In the genomic region with DNA sequence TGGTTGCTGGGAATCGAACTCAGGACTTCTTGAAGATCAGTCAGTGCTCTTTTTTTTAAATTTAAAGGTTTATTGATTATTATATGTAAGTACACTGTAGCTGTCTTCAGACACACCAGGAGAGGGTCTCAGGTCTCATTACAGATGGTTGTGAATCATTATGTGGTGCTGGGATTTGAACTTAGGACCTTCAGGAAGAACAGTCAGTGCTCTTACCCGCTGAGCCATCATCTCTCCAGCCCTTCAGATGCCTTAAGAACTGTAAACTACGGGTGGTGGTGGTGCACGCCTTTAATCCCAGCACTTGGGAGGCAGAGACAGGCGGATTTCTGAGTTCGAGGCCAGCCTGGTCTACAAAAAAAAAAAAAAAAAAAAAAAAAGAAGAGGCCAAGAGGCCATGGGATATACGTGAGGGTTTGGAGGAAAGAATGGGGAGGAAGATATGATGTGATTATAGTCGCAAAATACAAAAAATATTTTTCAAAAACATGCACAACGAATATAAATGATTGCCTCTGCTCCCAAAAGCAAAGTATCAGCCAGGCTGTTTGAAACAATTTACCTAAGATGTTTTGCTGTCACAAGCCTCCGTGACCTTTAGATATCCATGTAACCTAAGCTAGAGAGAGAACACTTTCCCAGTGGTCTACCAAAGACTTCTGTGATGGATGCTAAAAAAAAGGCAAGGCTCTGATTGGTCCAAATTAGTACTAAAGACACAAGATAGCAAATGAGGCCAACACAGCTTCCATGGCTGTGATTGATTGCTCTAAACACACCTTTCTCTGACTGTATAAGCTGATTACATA, we compare ENCODE assay signal across 8 mouse cellular contexts. TPM values are rescaled to one million over a fixed set of nuclear protein-coding genes. Genes with fewer than 3 reads are reported as not detected.
A peak's percentile ranks its signal among the peaks of the same experiment; 100 is the strongest.
DNase-seq lines count a peak whose midpoint lies in the region; ATAC-seq lines count a peak whose summit lies in the region.

No protein-coding gene starts in this region.

- peak overlapping the region; percentile 22; the same call in 1 of the 2 replicates for H3K4me3 ChIP-seq in heart, embryonic 13.5 days
- H3K4me3 ChIP-seq in embryonic facial prominence, embryonic 13.5 days: no peak overlapping the region
- peak overlapping the region; percentile 16; the same call in 1 of the 2 replicates for H3K4me3 ChIP-seq in liver, embryonic 12.5 days

- WGBS in heart, embryonic 13.5 days: 64% methylated on average over 10 of the region's 10 CpGs
- WGBS in embryonic facial prominence, embryonic 13.5 days: 69% methylated on average over 10 of the region's 10 CpGs
- WGBS in liver, embryonic 12.5 days (ENCODE audit: insufficient replicate concordance): 52% methylated on average over 10 of the region's 10 CpGs

- peaks cover 6% of the 10 kb centered on the region; the same call in 1 of the 2 replicates for H3K4me1 ChIP-seq in heart, embryonic 13.5 days
- H3K4me1 ChIP-seq in embryonic facial prominence, embryonic 13.5 days: 0 out of 2 replicates have a peak, but pooled peaks cover 4% of the 10 kb centered on the region
- peaks cover 23% of the 10 kb centered on the region for H3K4me1 ChIP-seq in liver, embryonic 12.5 days

- H3K27me3 ChIP-seq in heart, embryonic 13.5 days (replicated peaks): no peaks in the 10 kb centered on the region
- H3K27me3 ChIP-seq in embryonic facial prominence, embryonic 13.5 days: no peaks in the 10 kb centered on the region
- no peaks in the 10 kb centered on the region for H3K27me3 ChIP-seq in liver, embryonic 12.5 days (replicated peaks)

- H3K9ac ChIP-seq in heart, embryonic 13.5 days: no peak overlapping the region
- no peak overlapping the region for H3K9ac ChIP-seq in embryonic facial prominence, embryonic 13.5 days
- peak overlapping the region; percentile 44 for H3K9ac ChIP-seq in liver, embryonic 12.5 days

- H3K4me2 ChIP-seq in heart, embryonic 13.5 days: peak overlapping the region; percentile 57
- peak overlapping the region; percentile 43 for H3K4me2 ChIP-seq in embryonic facial prominence, embryonic 13.5 days
- peak overlapping the region; percentile 48 for H3K4me2 ChIP-seq in liver, embryonic 12.5 days

- no peak for DNase-seq in heart, adult 18-20 months
- DNase-seq in right cerebral cortex, postnatal 36 days (ENCODE audit: low spot score in 2 of 2): no peak
- no peak for DNase-seq in embryo, embryonic 10 days (ENCODE audit: low spot score)
- no peak for DNase-seq in testis, postnatal 10 days (ENCODE audit: low spot score)

- H3K9me3 ChIP-seq in heart, embryonic 13.5 days: no peaks in the 10 kb centered on the region
- H3K9me3 ChIP-seq in embryonic facial prominence, embryonic 13.5 days: no peaks in the 10 kb centered on the region
- H3K9me3 ChIP-seq in liver, embryonic 12.5 days (replicated peaks): no peaks in the 10 kb centered on the region

- no peak for ATAC-seq in heart, embryonic 13.5 days (ENCODE audit: extremely low read depth, insufficient number of reproducible peaks, low FRiP score, low TSS enrichment)
- ATAC-seq in CD4-positive, CD25-positive, alpha-beta regulatory T cell, adult 4 months: peak; percentile 23
- no peak for ATAC-seq in embryonic facial prominence, embryonic 13.5 days (ENCODE audit: insufficient number of reproducible peaks, insufficient read depth, low FRiP score, low TSS enrichment, low read depth)
- ATAC-seq in liver, embryonic 12.5 days: no peak

- peak overlapping the region; percentile 88 for H3K27ac ChIP-seq in heart, embryonic 13.5 days (replicated peaks)
- peak overlapping the region; percentile 72; the same call in 1 of the 2 replicates for H3K27ac ChIP-seq in embryonic facial prominence, embryonic 13.5 days
- peak overlapping the region; percentile 85 for H3K27ac ChIP-seq in liver, embryonic 12.5 days

- H3K36me3 ChIP-seq in heart, embryonic 13.5 days: peaks cover 32% of the 10 kb centered on the region
- peaks cover 31% of the 10 kb centered on the region for H3K36me3 ChIP-seq in embryonic facial prominence, embryonic 13.5 days
- H3K36me3 ChIP-seq in liver, embryonic 12.5 days: peaks cover 27% of the 10 kb centered on the region

RNA-seq across cellular contexts. Expression of a gene that starts 21.9 kb away (rescaled TPM):
- polyA plus RNA-seq in heart, embryonic 13.5 days (2015; fragmentation: Nextera tagmentation; extraction: Ambion mirVana): 79.7 and 90.0 TPM in 2 replicates
- 10 to 100 TPM; 74.0 to 80.0 TPM for total RNA-seq in heart, adult 18-20 months (2021)
- polyA plus RNA-seq in CD4-positive, CD25-positive, alpha-beta regulatory T cell, adult 4 months (2017; shearing (Covaris generic)): 100 to 1,000 TPM in 1 of 2 experiments, 10 to 100 TPM in 1; 96.8 to 122 TPM
- 89.1 and 95.8 TPM in 2 replicates for polyA plus RNA-seq in embryonic facial prominence, embryonic 13.5 days (2015; fragmentation: Nextera tagmentation; extraction: Ambion mirVana)
- polyA plus RNA-seq in liver, embryonic 12.5 days (2016; fragmentation: Nextera tagmentation; extraction: Ambion mirVana): 54.4 and 55.3 TPM in 2 replicates

RNA-seq across cellular contexts. Expression of a gene that starts 26.2 kb away (rescaled TPM):
- polyA plus RNA-seq in heart, embryonic 13.5 days (2015; fragmentation: Nextera tagmentation; extraction: Ambion mirVana): 22.4 and 25.1 TPM in 2 replicates
- 1 to 10 TPM; 6.0 to 6.1 TPM for total RNA-seq in heart, adult 18-20 months (2021)
- 10 to 100 TPM; 34.5 to 48.8 TPM for polyA plus RNA-seq in CD4-positive, CD25-positive, alpha-beta regulatory T cell, adult 4 months (2017; shearing (Covaris generic))
- 32.3 and 38.3 TPM in 2 replicates for polyA plus RNA-seq in embryonic facial prominence, embryonic 13.5 days (2015; fragmentation: Nextera tagmentation; extraction: Ambion mirVana)
- 27.3 and 28.2 TPM in 2 replicates for polyA plus RNA-seq in liver, embryonic 12.5 days (2016; fragmentation: Nextera tagmentation; extraction: Ambion mirVana)

RNA-seq across cellular contexts. Expression of a gene that starts 27.3 kb away (rescaled TPM):
- 63.0 and 64.9 TPM in 2 replicates for polyA plus RNA-seq in heart, embryonic 13.5 days (2015; fragmentation: Nextera tagmentation; extraction: Ambion mirVana)
- total RNA-seq in heart, adult 18-20 months (2021): 10 to 100 TPM; 24.4 to 26.9 TPM
- 100 to 1,000 TPM in 1 of 2 experiments, 10 to 100 TPM in 1; 98.9 to 160 TPM for polyA plus RNA-seq in CD4-positive, CD25-positive, alpha-beta regulatory T cell, adult 4 months (2017; shearing (Covaris generic))
- 135 and 141 TPM in 2 replicates for polyA plus RNA-seq in embryonic facial prominence, embryonic 13.5 days (2015; fragmentation: Nextera tagmentation; extraction: Ambion mirVana)
- 68.6 and 69.4 TPM in 2 replicates for polyA plus RNA-seq in liver, embryonic 12.5 days (2016; fragmentation: Nextera tagmentation; extraction: Ambion mirVana)

RNA-seq across cellular contexts. Expression of a gene that starts 27.5 kb away (rescaled TPM):
- 66.4 and 67.9 TPM in 2 replicates for polyA plus RNA-seq in heart, embryonic 13.5 days (2015; fragmentation: Nextera tagmentation; extraction: Ambion mirVana)
- total RNA-seq in heart, adult 18-20 months (2021): 10 to 100 TPM; 42.9 to 44.3 TPM
- 10 to 100 TPM; 28.5 to 38.4 TPM for polyA plus RNA-seq in CD4-positive, CD25-positive, alpha-beta regulatory T cell, adult 4 months (2017; shearing (Covaris generic))
- 83.1 and 87.9 TPM in 2 replicates for polyA plus RNA-seq in embryonic facial prominence, embryonic 13.5 days (2015; fragmentation: Nextera tagmentation; extraction: Ambion mirVana)
- 31.2 and 32.5 TPM in 2 replicates for polyA plus RNA-seq in liver, embryonic 12.5 days (2016; fragmentation: Nextera tagmentation; extraction: Ambion mirVana)

RNA-seq across cellular contexts. Expression of a gene that starts 56.2 kb away (rescaled TPM):
- 32.6 and 34.8 TPM in 2 replicates for polyA plus RNA-seq in heart, embryonic 13.5 days (2015; fragmentation: Nextera tagmentation; extraction: Ambion mirVana)
- total RNA-seq in heart, adult 18-20 months (2021): 100 to 1,000 TPM in 1 of 2 experiments, 10 to 100 TPM in 1; 91.4 to 103 TPM
- 10 to 100 TPM; 28.9 to 38.7 TPM for polyA plus RNA-seq in CD4-positive, CD25-positive, alpha-beta regulatory T cell, adult 4 months (2017; shearing (Covaris generic))
- polyA plus RNA-seq in embryonic facial prominence, embryonic 13.5 days (2015; fragmentation: Nextera tagmentation; extraction: Ambion mirVana): 62.6 and 64.5 TPM in 2 replicates
- 52.6 and 59.3 TPM in 2 replicates for polyA plus RNA-seq in liver, embryonic 12.5 days (2016; fragmentation: Nextera tagmentation; extraction: Ambion mirVana)
